19 mouse cellular contexts compared by ENCODE assay signal in genomic region chr10:122002930-122003329, GRCm38 (mm10). TPM values are rescaled to one million over a fixed set of nuclear protein-coding genes. Genes with fewer than 3 reads are reported as not detected.
DNase-seq lines count a peak whose midpoint lies in the region; ATAC-seq and TF ChIP-seq lines count a peak whose summit lies in the region.
"Had no signal": no experiment of that assay in that cellular context is flagged by ENCODE, and none has a peak within 500 bp of the region (broad histone marks: within the 10 kb centered on the region; RNA-seq: fewer than 3 reads in every experiment).

No protein-coding gene starts in this region.

- no peak overlapping the region for H3K4me3 ChIP-seq in heart, embryonic 12.5 days
- H3K4me3 ChIP-seq in liver, embryonic 11.5 days (ENCODE audit: low read depth, low read length) = no peak overlapping the region
- H3K4me3 ChIP-seq in liver, embryonic 13.5 days (replicated peaks) = no peak overlapping the region
- H3K4me3 ChIP-seq in liver, embryonic 16.5 days (ENCODE audit: low read depth, low read length) = no peak overlapping the region
- no peak overlapping the region for H3K4me3 ChIP-seq in lung, adult 2 months (replicated peaks; ENCODE audit: extremely low read depth, low read depth, low read length)
- H3K4me3 ChIP-seq: forebrain, embryonic 13.5 days; heart, embryonic 13.5 days; hindbrain, embryonic 13.5 days had no signal

- TF ChIP-seq POLR2A in lung, adult 2 months (IDR thresholded peaks at IDR 0.05; ENCODE audit: borderline replicate concordance, extremely low read depth, low read depth, low read length) = no peak

- H3K4me2 ChIP-seq in heart, embryonic 12.5 days = no peak overlapping the region
- no peak overlapping the region for H3K4me2 ChIP-seq in liver, embryonic 11.5 days
- H3K4me2 ChIP-seq in liver, embryonic 13.5 days = no peak overlapping the region
- H3K4me2 ChIP-seq in liver, embryonic 16.5 days (ENCODE audit: low read depth, low read length) = no peak overlapping the region
- H3K4me2 ChIP-seq: forebrain, embryonic 13.5 days; heart, embryonic 13.5 days; hindbrain, embryonic 13.5 days had no signal

- 0 out of 2 replicates have a peak, but pooled peaks cover 11% of the 10 kb centered on the region for H3K27me3 ChIP-seq in heart, embryonic 12.5 days (replicated peaks)
- no peaks in the 10 kb centered on the region for H3K27me3 ChIP-seq in liver, embryonic 11.5 days (replicated peaks; ENCODE audit: control insufficient read depth, insufficient read depth, low read length)
- H3K27me3 ChIP-seq in liver, embryonic 13.5 days = no peaks in the 10 kb centered on the region
- no peaks in the 10 kb centered on the region for H3K27me3 ChIP-seq in liver, embryonic 16.5 days (ENCODE audit: control insufficient read depth, insufficient read depth, low read depth, low read length)
- H3K27me3 ChIP-seq: forebrain, embryonic 13.5 days; heart, embryonic 13.5 days; hindbrain, embryonic 13.5 days had no signal

- DNase-seq in heart, adult 9 months (ENCODE audit: low spot score in 2 of 2) = no peak
- no peak for DNase-seq in liver, embryonic 11.5 days (ENCODE audit: low spot score)
- no peak for DNase-seq in liver
- no peak for DNase-seq in liver, embryonic 13.5 days
- no peak for DNase-seq in adrenal gland, postnatal 14 days
- DNase-seq in lung, adult 2 months = no peak
- DNase-seq: adrenal gland, adult 8-10 months; cerebellum, adult 11 months; cerebellum, adult 9-10 months; cerebellum, postnatal 25 days; forebrain, postnatal 0 days; gastrocnemius, postnatal 14 days; heart, postnatal 14 days had no signal

- ATAC-seq in heart, embryonic 12.5 days (ENCODE audit: insufficient number of reproducible peaks, low FRiP score) = no peak
- ATAC-seq in liver, embryonic 11.5 days (replicated peaks; ENCODE audit: low FRiP score) = 0 out of 2 replicates have a peak, but pooled peaks have one; percentile 18
- ATAC-seq in liver, embryonic 13.5 days (ENCODE audit: low read depth) = peak; percentile 57
- ATAC-seq in liver, embryonic 16.5 days (ENCODE audit: low read depth) = 0 out of 2 replicates have a peak, but pooled peaks have one; percentile 30
- ATAC-seq: forebrain, embryonic 13.5 days; forebrain, postnatal 0 days; hindbrain, postnatal 0 days had no signal

- H3K36me3 ChIP-seq in heart, embryonic 12.5 days = no peaks in the 10 kb centered on the region
- H3K36me3 ChIP-seq in liver, embryonic 11.5 days (ENCODE audit: control insufficient read depth, insufficient read depth, low read length) = no peaks in the 10 kb centered on the region
- no peaks in the 10 kb centered on the region for H3K36me3 ChIP-seq in liver, embryonic 13.5 days
- no peaks in the 10 kb centered on the region for H3K36me3 ChIP-seq in liver, embryonic 16.5 days (ENCODE audit: control insufficient read depth, insufficient read depth)

- no peak overlapping the region for H3K9ac ChIP-seq in heart, embryonic 12.5 days
- no peak overlapping the region for H3K9ac ChIP-seq in liver, embryonic 11.5 days (ENCODE audit: low read depth, low read length)
- no peak overlapping the region for H3K9ac ChIP-seq in liver, embryonic 13.5 days
- no peak overlapping the region for H3K9ac ChIP-seq in liver, embryonic 16.5 days (ENCODE audit: low read depth, low read length)
- H3K9ac ChIP-seq: forebrain, embryonic 13.5 days; forebrain, postnatal 0 days; heart, embryonic 13.5 days; hindbrain, embryonic 13.5 days had no signal

- H3K4me1 ChIP-seq in heart, embryonic 12.5 days (replicated peaks) = peaks cover 54% of the 10 kb centered on the region
- peaks cover 13% of the 10 kb centered on the region for H3K4me1 ChIP-seq in liver, embryonic 11.5 days (replicated peaks; ENCODE audit: control insufficient read depth, insufficient read depth, low read length)
- H3K4me1 ChIP-seq in liver, embryonic 13.5 days (replicated peaks) = peaks cover 28% of the 10 kb centered on the region
- peaks cover 3% of the 10 kb centered on the region for H3K4me1 ChIP-seq in liver, embryonic 16.5 days (ENCODE audit: control insufficient read depth, low read depth, low read length)
- peaks cover 6% of the 10 kb centered on the region for H3K4me1 ChIP-seq in lung, adult 2 months (ENCODE audit: control insufficient read depth, insufficient read depth, low read length)

- no peaks in the 10 kb centered on the region for H3K9me3 ChIP-seq in heart, embryonic 12.5 days (replicated peaks)
- no peaks in the 10 kb centered on the region for H3K9me3 ChIP-seq in liver, embryonic 11.5 days (ENCODE audit: control insufficient read depth, low read length)
- no peaks in the 10 kb centered on the region for H3K9me3 ChIP-seq in liver, embryonic 13.5 days (replicated peaks)
- no peaks in the 10 kb centered on the region for H3K9me3 ChIP-seq in liver, embryonic 16.5 days (replicated peaks; ENCODE audit: control insufficient read depth, low read length)
- H3K9me3 ChIP-seq: forebrain, embryonic 13.5 days; hindbrain, embryonic 13.5 days had no signal

- 0 out of 2 replicates have a peak overlapping the region, but pooled peaks have one; percentile 29 for H3K27ac ChIP-seq in heart, embryonic 12.5 days (ENCODE audit: poor library complexity, severe bottlenecking)
- H3K27ac ChIP-seq in liver, embryonic 11.5 days (ENCODE audit: low read depth, low read length) = no peak overlapping the region
- H3K27ac ChIP-seq in liver, embryonic 13.5 days = no peak overlapping the region
- H3K27ac ChIP-seq in liver, embryonic 16.5 days (ENCODE audit: low read length) = no peak overlapping the region
- H3K27ac ChIP-seq: forebrain, embryonic 13.5 days; heart, embryonic 13.5 days; hindbrain, embryonic 13.5 days; hindbrain, postnatal 0 days had no signal

- TF ChIP-seq CTCF in lung, adult 2 months (IDR thresholded peaks at IDR 0.05; ENCODE audit: insufficient read depth, low read length) = no peak

- 41% methylated on average over 6 of the region's 6 CpGs for WGBS in heart, embryonic 12.5 days
- 52% methylated on average over 6 of the region's 6 CpGs for WGBS in liver, embryonic 11.5 days
- 43% methylated on average over 6 of the region's 6 CpGs for WGBS in liver, embryonic 13.5 days (ENCODE audit: insufficient replicate concordance)
- WGBS in liver, embryonic 16.5 days (ENCODE audit: insufficient replicate concordance) = 44% methylated on average over 6 of the region's 6 CpGs
- WGBS in lung, adult 2 months = 50% methylated on average over 6 of the region's 6 CpGs

RNA-seq across cellular contexts. Expression of gene Srgap1, which starts 44.2 kb away (rescaled TPM):
- 8.5 and 8.6 TPM in 2 replicates for polyA plus RNA-seq in heart, embryonic 12.5 days (2016; fragmentation: Nextera tagmentation; extraction: Ambion mirVana)
- polyA plus RNA-seq in liver, embryonic 11.5 days (2014; fragmentation: Nextera tagmentation; extraction: Ambion mirVana) = 2.8 and 3.8 TPM in 2 replicates
- polyA plus RNA-seq in liver, embryonic 13.5 days (2015; fragmentation: Nextera tagmentation; extraction: Ambion mirVana) = 1.3 TPM in 2 replicates
- polyA plus RNA-seq in liver, embryonic 16.5 days (2015; fragmentation: Nextera tagmentation; extraction: Ambion mirVana) = 1.1 TPM in 2 replicates
- 4.4 and 5.1 TPM in 2 replicates for total RNA-seq in adrenal gland, postnatal 14 days (2021)
- 5.6 and 6.8 TPM in 2 replicates for polyA plus RNA-seq in lung, adult 2 months (2012; rRNA removed)
